Mouse (Mus musculus) liver, postnatal 0 days (tissue): ENCODE results near the gene Rrnad1.

Experiments used
- CTCF ChIP-seq: sonication (generic); IDR thresholded peaks from 2 replicates; pipeline ENCODE4 v1.5.1; 2016; ENCODE audit warnings: antibody characterized with exemption, low read depth
- EP300 ChIP-seq: IDR thresholded peaks from 2 replicates; pipeline ENCODE4 v1.6.1; 2016; ENCODE audit warnings: antibody characterized with exemption, low read depth, mild to moderate bottlenecking

DNA sequence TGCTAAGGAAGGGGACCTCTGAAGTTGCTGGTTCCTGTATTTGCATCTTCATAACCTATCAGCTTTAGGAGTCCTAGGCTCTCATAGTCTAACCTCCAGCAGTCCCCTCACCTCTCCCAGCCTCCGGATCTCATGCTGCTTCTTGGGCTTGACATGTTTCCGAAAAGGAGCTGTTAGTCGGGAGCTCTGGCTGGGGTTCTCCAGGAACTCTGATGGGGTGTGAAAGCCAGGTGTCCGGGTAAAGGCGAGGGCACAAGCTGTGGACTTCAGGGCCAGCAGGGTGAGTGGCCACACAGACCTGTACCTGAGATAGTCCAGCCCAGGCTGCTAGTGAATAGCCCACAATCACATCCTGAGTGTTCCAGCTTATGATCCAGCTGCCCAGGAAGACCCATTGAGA, 3.1 kb downstream of the Rrnad1 start:
- TF ChIP-seq CTCF = no peak
- no peak for TF ChIP-seq EP300
